Mouse (Mus musculus) spleen, adult 2 months (tissue): ENCODE measurements around the gene Dlgap4. TPM values are rescaled to one million over a fixed set of nuclear protein-coding genes. Genes with fewer than 3 reads are reported as not detected.

Experiments used
- DNase-seq, 2 experiments: peaks; one replicate each; pipeline versions ENCODE4 v3.0.0 to v3.0.0-alpha.2; 2012 to 2021; ENCODE audit warnings: low spot score in 2 of 2, low read depth in 1 of 2
- H3K27ac ChIP-seq: fragments of 200-500 bp; 2 replicates; pipeline ENCODE4 v1.5.1; 2012; ENCODE audit warnings: low read length, inconsistent platforms; ENCODE audit not compliant: insufficient read depth
- H3K27me3 ChIP-seq: fragments of 200-500 bp; 2 replicates; pipeline ENCODE4 v1.6.1; 2012; ENCODE audit warnings: mild to moderate bottlenecking, moderate library complexity, low read length, inconsistent platforms; ENCODE audit not compliant: control insufficient read depth, insufficient read depth
- H3K36me3 ChIP-seq: fragments of 200-500 bp; 2 replicates; pipeline ENCODE4 v1.6.1; 2012; ENCODE audit warnings: mild to moderate bottlenecking, low read length, inconsistent platforms; ENCODE audit not compliant: control insufficient read depth, insufficient read depth
- H3K4me1 ChIP-seq: fragments of 200-500 bp; 2 replicates; pipeline ENCODE4 v1.6.1; 2011; ENCODE audit warnings: inconsistent platforms; ENCODE audit not compliant: control insufficient read depth, insufficient read depth, insufficient read length
- H3K4me3 ChIP-seq: fragments of 200-500 bp; 2 replicates; pipeline ENCODE4 v1.5.1; 2011; ENCODE audit warnings: mild to moderate bottlenecking, inconsistent platforms; ENCODE audit not compliant: insufficient read depth, insufficient read length; ENCODE audit errors: extremely low read depth
- CTCF ChIP-seq: fragments of 200-500 bp; IDR thresholded peaks from 2 replicates; pipeline ENCODE4 v1.5.1; 2011; ENCODE audit warnings: mild to moderate bottlenecking, inconsistent platforms; ENCODE audit not compliant: insufficient read depth, insufficient read length, insufficient replicate concordance; ENCODE audit errors: extremely low read depth
- POLR2A ChIP-seq: fragments of 200-500 bp; IDR thresholded peaks from 2 replicates; pipeline ENCODE4 v1.6.1; 2011; ENCODE audit warnings: low read depth, low read length, inconsistent platforms
- WGBS: fragments of 180-500 bp; shearing (Covaris S2); methylation state at CpG from one replicate; pipeline ENCODE4 v1.1.7; 2018; 5-methylcytosine and 5-hydroxymethylcytosine counted together
- polyA plus RNA-seq: library from polyadenylated mRNA; depleted of rRNA; stranded (reverse); fragments of >200 nt; gene quantifications from 2 replicates; pipeline ENCODE4 v1.2.3, GENCODE M21; 2012

The Dlgap4 gene
- polyA plus RNA-seq, 1 experiment, result 61.8 TPM

DNA sequence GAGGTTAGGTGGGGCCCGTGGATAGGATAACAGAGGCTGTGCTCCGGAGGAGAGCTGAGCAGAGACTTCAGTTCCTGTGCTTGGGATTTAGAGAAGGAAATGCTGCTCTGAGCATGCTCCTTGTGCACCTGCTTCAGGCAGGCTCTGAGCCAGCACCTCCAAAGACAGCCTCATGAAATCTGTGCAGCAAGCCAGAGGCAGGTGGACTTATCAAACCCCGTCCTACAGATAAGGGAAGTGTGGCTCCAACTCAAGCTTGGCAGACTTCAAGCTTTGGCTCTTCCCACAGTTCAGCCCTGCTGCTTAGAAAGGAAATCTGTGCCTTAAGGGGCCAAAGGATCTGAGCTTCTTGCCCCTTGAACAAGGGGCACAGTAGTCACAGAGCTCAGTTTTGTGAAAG, 113.4 kb downstream of the Dlgap4 start:
- Histone ChIP-seq H3K4me1 (peaks cover 6% of the 10 kb centered on the region; the same call in 1 of the 2 replicates), H3K27me3 (no peaks in the 10 kb centered on the region), H3K36me3 (no peaks in the 10 kb centered on the region), H3K4me3 (no peak overlapping the region), H3K27ac (no peak overlapping the region)
- no peak for DNase-seq
- whole genome bisulfite sequencing, result 54% methylated on average over 3 of the region's 3 CpGs
- TF ChIP-seq CTCF (no peak), POLR2A (no peak)

- WGBS, result 9% methylated on average over 8 of the region's 10 CpGs
- no peak for DNase-seq
- H3K4me3 ChIP-seq, result peak overlapping the region; percentile 65
Observed at GRCm38 (mm10) chr2:156729537-156730469, 116.3 kb downstream of the Dlgap4 start.

DNA sequence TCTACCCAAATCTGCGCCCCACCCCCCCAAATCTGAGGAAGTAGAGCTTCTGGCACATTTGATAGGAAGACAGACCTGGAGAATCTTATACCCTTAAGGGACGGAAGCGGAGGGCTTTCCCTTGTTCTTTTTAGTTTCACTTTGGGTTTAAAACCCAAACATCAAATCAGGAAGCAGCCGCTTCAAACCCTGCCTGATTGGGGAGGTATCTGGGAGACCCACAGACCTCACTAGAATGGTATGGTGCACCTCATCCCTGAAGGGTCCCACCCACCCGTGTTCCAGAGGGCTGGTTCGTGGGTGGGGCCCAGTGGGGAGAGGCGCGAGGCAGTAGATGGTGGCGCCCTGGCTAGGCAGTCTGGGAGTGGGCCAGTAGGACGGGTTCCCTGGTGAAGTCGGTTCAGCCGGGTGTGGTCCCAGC, 117.0 kb downstream of the Dlgap4 start:
- Histone ChIP-seq H3K4me1 (peaks cover 12% of the 10 kb centered on the region; the same call in 1 of the 2 replicates), H3K27me3 (no peaks in the 10 kb centered on the region), H3K27ac (peak overlapping the region; percentile 80), H3K36me3 (no peaks in the 10 kb centered on the region), H3K4me3 (peak overlapping the region; percentile 65)
- TF ChIP-seq CTCF (no peak), POLR2A (peak; percentile 6; the same call in 1 of the 2 replicates)
- DNase-seq, result peak in 1 of 2 experiments; percentile 40
- 2% methylated on average over 12 of the region's 12 CpGs for WGBS

More at GRCm38 (mm10) chr2:156729537-156730469, 116.3 kb downstream of the Dlgap4 start:
- no peak for TF ChIP-seq CTCF
- peak overlapping the region; percentile 80 for H3K27ac ChIP-seq
- no peaks in the 10 kb centered on the region for H3K27me3 ChIP-seq
- peaks cover 12% of the 10 kb centered on the region; the same call in 1 of the 2 replicates for H3K4me1 ChIP-seq
- H3K36me3 ChIP-seq, result no peaks in the 10 kb centered on the region

- TF ChIP-seq CTCF (no peak), POLR2A (no peak)
- DNase-seq, result no peak
- no peak overlapping the region for H3K27ac ChIP-seq
Observed at GRCm38 (mm10) chr2:156731592-156731991, 118.1 kb downstream of the Dlgap4 start.

GRCm38 (mm10) chr2:156732109-156732508, 118.6 kb downstream of the Dlgap4 start:
- Histone ChIP-seq H3K4me3 (no peak overlapping the region), H3K4me1 (peaks cover 14% of the 10 kb centered on the region; the same call in 1 of the 2 replicates), H3K36me3 (no peaks in the 10 kb centered on the region), H3K27me3 (no peaks in the 10 kb centered on the region), H3K27ac (no peak overlapping the region)
- whole genome bisulfite sequencing, result 82% methylated on average over 6 of the region's 6 CpGs
- DNase-seq, result no peak
- no peak for TF ChIP-seq POLR2A
- TF ChIP-seq CTCF, result no peak

More at GRCm38 (mm10) chr2:156731592-156731991, 118.1 kb downstream of the Dlgap4 start:
- Histone ChIP-seq H3K36me3 (no peaks in the 10 kb centered on the region), H3K4me3 (no peak overlapping the region), H3K4me1 (peaks cover 14% of the 10 kb centered on the region; the same call in 1 of the 2 replicates), H3K27me3 (no peaks in the 10 kb centered on the region)

GRCm38 (mm10) chr2:156735761-156736335, 122.3 kb downstream of the Dlgap4 start:
- 91% methylated on average over 3 of the region's 3 CpGs for WGBS
- no peak for DNase-seq
- H3K36me3 ChIP-seq, result no peaks in the 10 kb centered on the region
- H3K4me1 ChIP-seq, result peaks cover 19% of the 10 kb centered on the region; the same call in 1 of the 2 replicates
- no peak overlapping the region for H3K4me3 ChIP-seq
- TF ChIP-seq CTCF (no peak), POLR2A (no peak)
- no peak overlapping the region for H3K27ac ChIP-seq
- no peaks in the 10 kb centered on the region for H3K27me3 ChIP-seq
